In genomic region chr1:78725617-78726223, GRCm38 (mm10) we compare ENCODE assay signal across 9 mouse cellular contexts.
DNase-seq lines count a peak whose midpoint lies in the region; ATAC-seq lines count a peak whose summit lies in the region.
"Had no signal": no experiment of that assay in that cellular context is flagged by ENCODE, and none has a peak within 500 bp of the region (broad histone marks: within the 10 kb centered on the region; RNA-seq: fewer than 3 reads in every experiment).

No protein-coding gene starts in this region.

- no peaks in the 10 kb centered on the region for H3K36me3 ChIP-seq in hindbrain, embryonic 11.5 days (ENCODE audit: control insufficient read depth, insufficient read depth, low read length)
- H3K36me3 ChIP-seq: limb, embryonic 12.5 days had no signal

- WGBS in hindbrain, embryonic 11.5 days, result 65% methylated on average over 6 of the region's 6 CpGs

- 0 out of 2 replicates have a peak, but pooled peaks have one; percentile 39 for ATAC-seq in hindbrain, embryonic 11.5 days (ENCODE audit: low FRiP score)

- H3K4me3 ChIP-seq in hindbrain, embryonic 11.5 days (ENCODE audit: low read depth, low read length), result no peak overlapping the region
- H3K4me3 ChIP-seq: limb, embryonic 12.5 days had no signal

- H3K27ac ChIP-seq in hindbrain, embryonic 11.5 days (ENCODE audit: low read depth, low read length), result no peak overlapping the region
- H3K27ac ChIP-seq: limb, embryonic 12.5 days had no signal

- no peak overlapping the region for H3K4me2 ChIP-seq in hindbrain, embryonic 11.5 days (replicated peaks; ENCODE audit: low read depth, low read length)
- H3K4me2 ChIP-seq: limb, embryonic 12.5 days had no signal

- peak; percentile 21 for DNase-seq in embryo, embryonic 10 days (ENCODE audit: low spot score)
- DNase-seq in embryo, embryonic 9.5 days (ENCODE audit: extremely low spot score), result no peak
- DNase-seq in right cerebral cortex, postnatal 10 days (ENCODE audit: low spot score in 2 of 2), result peak; percentile 46 to 52
- DNase-seq in right cerebral cortex, adult 18-20 months, result no peak
- peak; percentile 30 for DNase-seq in hindbrain, embryonic 11.5 days (ENCODE audit: low spot score)
- peak; percentile 27 for DNase-seq in retina, embryonic 14.5 days (ENCODE audit: low spot score)
- no peak for DNase-seq in thymus, postnatal 4 days
- no peak for DNase-seq in layer of hippocampus, postnatal 36 days

- no peaks in the 10 kb centered on the region for H3K9me3 ChIP-seq in hindbrain, embryonic 11.5 days (ENCODE audit: control insufficient read depth, low read length)
- H3K9me3 ChIP-seq: limb, embryonic 12.5 days had no signal

- no peaks in the 10 kb centered on the region for H3K4me1 ChIP-seq in hindbrain, embryonic 11.5 days (replicated peaks; ENCODE audit: control insufficient read depth, insufficient read depth, low read length)

- no peak overlapping the region for H3K9ac ChIP-seq in hindbrain, embryonic 11.5 days (ENCODE audit: low read depth, low read length)
- H3K9ac ChIP-seq: limb, embryonic 12.5 days had no signal

- H3K27me3 ChIP-seq in hindbrain, embryonic 11.5 days (ENCODE audit: control insufficient read depth, insufficient read depth, low read length), result no peaks in the 10 kb centered on the region
- H3K27me3 ChIP-seq: limb, embryonic 12.5 days had no signal

Comparison
In these comparisons a context has a peak if more than half of its experiments do, and no peak if none do; other contexts are left out.
1. DNase-seq: peak in embryo, embryonic 10 days (single experiment), right cerebral cortex, postnatal 10 days (2 of 2), hindbrain, embryonic 11.5 days (single experiment) and retina, embryonic 14.5 days (single experiment); none in embryo, embryonic 9.5 days (single experiment), right cerebral cortex, adult 18-20 months (single experiment), thymus, postnatal 4 days (single experiment) and layer of hippocampus, postnatal 36 days (0 of 2).